Mouse (Mus musculus): ENCODE results near the gene Zfp800. TPM values are rescaled to one million over a fixed set of nuclear protein-coding genes. Genes with fewer than 3 reads are reported as not detected.

Gene Zfp800
- polyA plus RNA-seq, 1 experiment from 2014 or later = 19.2 TPM

GRCm38 (mm10) chr6:28369966-28370683 is 27.7 kb downstream of the Zfp800 start:
- Histone ChIP-seq H3K9me3 (ENCODE audit: control insufficient read depth) (no peaks in the 10 kb centered on the region), H3K9ac (ENCODE audit: low read depth, low read length) (no peak overlapping the region), H3K4me2 (replicated peaks; ENCODE audit: low read depth) (no peak overlapping the region), H3K27me3 (replicated peaks; ENCODE audit: control insufficient read depth, insufficient read depth, low read length) (0 out of 2 replicates have a peak, but pooled peaks cover 3% of the 10 kb centered on the region), H3K4me1 (replicated peaks; ENCODE audit: control insufficient read depth, insufficient read depth, low read length) (no peaks in the 10 kb centered on the region), H3K4me3 (ENCODE audit: low read depth, low read length) (no peak overlapping the region), H3K27ac (ENCODE audit: low read depth, low read length) (no peak overlapping the region), H3K36me3 (ENCODE audit: control insufficient read depth, insufficient read depth) (no peaks in the 10 kb centered on the region)
- ATAC-seq = no peak
- WGBS = 76% methylated on average over 6 of the region's 6 CpGs
- TF ChIP-seq CTCF (IDR thresholded peaks at IDR 0.05; ENCODE audit: low read depth) = no peak

- H3K4me1 ChIP-seq (replicated peaks; ENCODE audit: control insufficient read depth, insufficient read depth, low read length) = no peaks in the 10 kb centered on the region
- 90% methylated on average over 9 of the region's 9 CpGs for WGBS
- no peaks in the 10 kb centered on the region for H3K36me3 ChIP-seq (ENCODE audit: control insufficient read depth, insufficient read depth)
- H3K4me2 ChIP-seq (replicated peaks; ENCODE audit: low read depth) = no peak overlapping the region
- H3K9ac ChIP-seq (ENCODE audit: low read depth, low read length) = no peak overlapping the region
- no peak overlapping the region for H3K4me3 ChIP-seq (ENCODE audit: low read depth, low read length)
- no peak for TF ChIP-seq CTCF (IDR thresholded peaks at IDR 0.05; ENCODE audit: low read depth)
- no peak overlapping the region for H3K27ac ChIP-seq (ENCODE audit: low read depth, low read length)
- ATAC-seq = no peak
- 0 out of 2 replicates have a peak, but pooled peaks cover 3% of the 10 kb centered on the region for H3K27me3 ChIP-seq (replicated peaks; ENCODE audit: control insufficient read depth, insufficient read depth, low read length)
- H3K9me3 ChIP-seq (ENCODE audit: control insufficient read depth) = no peaks in the 10 kb centered on the region
Measured at GRCm38 (mm10) chr6:28367575-28367974, 30.2 kb downstream of the Zfp800 start.

DNA sequence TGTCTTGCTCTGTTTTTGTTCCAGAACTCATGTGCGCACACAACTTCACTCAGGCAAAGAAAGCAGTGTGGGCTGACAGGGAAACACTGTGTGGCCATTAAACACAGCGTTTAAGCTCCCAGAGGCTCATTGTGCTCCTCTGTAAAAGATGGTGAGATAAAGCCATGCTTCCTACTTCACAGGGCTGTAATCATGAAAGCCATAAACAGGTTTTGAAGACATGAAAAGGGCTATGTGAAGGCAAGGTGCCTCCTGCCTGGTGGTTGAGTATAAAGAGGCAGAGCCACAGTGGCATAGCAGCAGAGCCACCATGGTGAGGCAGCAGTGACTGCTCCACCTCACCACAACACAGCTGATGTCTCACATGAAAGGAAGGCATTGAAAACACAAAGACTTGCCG is 46.7 kb downstream of the Zfp800 start:
- Histone ChIP-seq H3K4me3 (ENCODE audit: low read depth, low read length) (no peak overlapping the region), H3K36me3 (ENCODE audit: control insufficient read depth, insufficient read depth) (no peaks in the 10 kb centered on the region), H3K4me2 (replicated peaks; ENCODE audit: low read depth) (no peak overlapping the region), H3K9ac (ENCODE audit: low read depth, low read length) (no peak overlapping the region), H3K4me1 (replicated peaks; ENCODE audit: control insufficient read depth, insufficient read depth, low read length) (no peaks in the 10 kb centered on the region), H3K9me3 (ENCODE audit: control insufficient read depth) (no peaks in the 10 kb centered on the region), H3K27ac (ENCODE audit: low read depth, low read length) (no peak overlapping the region), H3K27me3 (replicated peaks; ENCODE audit: control insufficient read depth, insufficient read depth, low read length) (no peaks in the 10 kb centered on the region)
- TF ChIP-seq CTCF (IDR thresholded peaks at IDR 0.05; ENCODE audit: low read depth) = no peak
- WGBS = 64% methylated on average over 3 of the region's 3 CpGs
- ATAC-seq = no peak

DNA sequence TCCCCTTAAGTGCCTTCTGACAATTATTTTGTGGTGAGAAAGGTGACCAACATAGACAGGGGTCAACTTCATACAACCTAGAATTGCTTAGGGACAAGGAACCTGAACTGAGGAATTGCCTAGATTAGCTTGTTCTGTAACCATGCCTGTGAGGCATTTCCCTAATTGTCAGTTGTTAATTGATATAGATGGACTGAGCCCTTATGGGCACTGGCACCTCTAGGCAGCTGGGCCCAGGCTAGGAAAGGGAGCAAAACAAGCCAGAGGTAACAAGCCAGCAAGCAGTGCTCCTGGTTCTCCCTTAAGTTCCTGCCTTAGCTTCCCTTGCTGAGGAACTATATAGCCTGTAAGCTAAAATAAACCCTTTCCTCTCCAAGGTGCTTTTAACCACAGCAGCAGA is 52.1 kb downstream of the Zfp800 start:
- no peak for TF ChIP-seq CTCF (IDR thresholded peaks at IDR 0.05; ENCODE audit: low read depth)
- H3K27me3 ChIP-seq (replicated peaks; ENCODE audit: control insufficient read depth, insufficient read depth, low read length) = no peaks in the 10 kb centered on the region
- no peaks in the 10 kb centered on the region for H3K36me3 ChIP-seq (ENCODE audit: control insufficient read depth, insufficient read depth)
- no peak overlapping the region for H3K27ac ChIP-seq (ENCODE audit: low read depth, low read length)
- H3K9ac ChIP-seq (ENCODE audit: low read depth, low read length) = no peak overlapping the region
- H3K4me2 ChIP-seq (replicated peaks; ENCODE audit: low read depth) = no peak overlapping the region
- no peak for ATAC-seq
- H3K4me3 ChIP-seq (ENCODE audit: low read depth, low read length) = no peak overlapping the region
- H3K4me1 ChIP-seq (replicated peaks; ENCODE audit: control insufficient read depth, insufficient read depth, low read length) = no peaks in the 10 kb centered on the region
- no peaks in the 10 kb centered on the region for H3K9me3 ChIP-seq (ENCODE audit: control insufficient read depth)

DNA sequence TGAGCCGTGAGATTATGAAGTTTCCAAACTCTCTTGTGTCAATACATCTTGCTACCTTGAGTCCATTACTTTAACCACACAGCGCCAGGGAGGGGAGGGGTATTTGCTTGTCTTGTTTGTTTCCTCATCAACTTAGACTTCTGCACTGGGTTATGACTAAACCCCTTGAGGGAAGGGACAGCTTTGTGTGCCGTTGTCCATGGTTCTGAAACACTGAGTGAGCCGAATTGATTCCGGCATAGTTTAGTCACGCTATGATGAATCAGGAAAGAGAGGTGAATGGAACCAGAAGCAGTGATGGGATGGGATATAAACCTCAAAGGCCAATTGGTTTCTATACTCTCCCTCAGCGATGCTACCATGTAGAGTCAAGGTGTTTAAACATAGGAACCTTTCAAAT is 52.6 kb downstream of the Zfp800 start:
- no peaks in the 10 kb centered on the region for H3K4me1 ChIP-seq (replicated peaks; ENCODE audit: control insufficient read depth, insufficient read depth, low read length)
- no peak overlapping the region for H3K4me3 ChIP-seq (ENCODE audit: low read depth, low read length)
- no peak for TF ChIP-seq CTCF (IDR thresholded peaks at IDR 0.05; ENCODE audit: low read depth)
- H3K4me2 ChIP-seq (replicated peaks; ENCODE audit: low read depth) = no peak overlapping the region
- no peaks in the 10 kb centered on the region for H3K36me3 ChIP-seq (ENCODE audit: control insufficient read depth, insufficient read depth)
- H3K27ac ChIP-seq (ENCODE audit: low read depth, low read length) = no peak overlapping the region
- H3K9me3 ChIP-seq (ENCODE audit: control insufficient read depth) = no peaks in the 10 kb centered on the region
- H3K9ac ChIP-seq (ENCODE audit: low read depth, low read length) = no peak overlapping the region
- WGBS = 37% methylated on average over 7 of the region's 7 CpGs
- H3K27me3 ChIP-seq (replicated peaks; ENCODE audit: control insufficient read depth, insufficient read depth, low read length) = no peaks in the 10 kb centered on the region
- no peak for ATAC-seq

DNA sequence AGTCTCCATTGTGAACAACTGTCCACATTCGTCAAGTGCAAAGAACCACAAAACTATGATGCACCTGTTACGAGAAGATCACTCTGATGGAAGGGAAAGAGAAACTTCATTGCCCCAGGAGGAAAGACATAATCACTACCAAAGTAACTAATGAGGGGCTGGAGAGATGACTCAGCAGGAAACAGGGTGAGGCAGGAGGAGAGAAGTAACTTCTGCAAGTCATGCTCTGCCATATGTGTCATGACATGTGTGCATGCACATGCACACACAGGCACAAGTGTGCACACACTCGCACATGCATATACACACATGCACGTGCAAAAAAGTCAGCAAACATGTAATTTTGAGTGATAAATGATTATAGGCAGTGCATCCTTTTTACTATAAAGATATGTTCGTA is 54.9 kb downstream of the Zfp800 start:
- ATAC-seq = no peak
- no peak overlapping the region for H3K4me2 ChIP-seq (replicated peaks; ENCODE audit: low read depth)
- H3K27ac ChIP-seq (ENCODE audit: low read depth, low read length) = no peak overlapping the region
- H3K27me3 ChIP-seq (replicated peaks; ENCODE audit: control insufficient read depth, insufficient read depth, low read length) = no peaks in the 10 kb centered on the region
- no peak for TF ChIP-seq CTCF (IDR thresholded peaks at IDR 0.05; ENCODE audit: low read depth)
- H3K4me3 ChIP-seq (ENCODE audit: low read depth, low read length) = no peak overlapping the region
- no peaks in the 10 kb centered on the region for H3K4me1 ChIP-seq (replicated peaks; ENCODE audit: control insufficient read depth, insufficient read depth, low read length)
- H3K36me3 ChIP-seq (ENCODE audit: control insufficient read depth, insufficient read depth) = no peaks in the 10 kb centered on the region
- no peak overlapping the region for H3K9ac ChIP-seq (ENCODE audit: low read depth, low read length)
- no peaks in the 10 kb centered on the region for H3K9me3 ChIP-seq (ENCODE audit: control insufficient read depth)
- WGBS = 80% methylated on average over 5 of the region's 5 CpGs

All from intestine, postnatal 0 days (tissue).